Mouse (Mus musculus) kidney, adult 2 months (tissue): ENCODE results near the gene Ptprs. TPM values are rescaled to one million over a fixed set of nuclear protein-coding genes. Genes with fewer than 3 reads are reported as not detected.

Experiments used
- DNase-seq: peaks from one replicate; pipeline ENCODE4 v3.0.0; 2021
- H3K27ac ChIP-seq: fragments of 200-500 bp; 2 replicates; pipeline ENCODE4 v1.5.1; 2012; ENCODE audit warnings: low read depth, low read length, control low read depth, inconsistent platforms; ENCODE audit not compliant: insufficient read depth
- H3K27me3 ChIP-seq: fragments of 200-500 bp; replicated peaks from 2 replicates; pipeline ENCODE4 v1.6.1; 2012; ENCODE audit warnings: mild to moderate bottlenecking, moderate library complexity, low read length, inconsistent platforms; ENCODE audit not compliant: control insufficient read depth, insufficient read depth
- H3K36me3 ChIP-seq: fragments of 200-500 bp; 2 replicates; pipeline ENCODE4 v1.6.1; 2012; ENCODE audit warnings: mild to moderate bottlenecking, moderate library complexity, low read length, inconsistent platforms; ENCODE audit not compliant: control insufficient read depth, insufficient read depth
- H3K4me1 ChIP-seq: fragments of 200-500 bp; 2 replicates; pipeline ENCODE4 v1.6.1; 2011; ENCODE audit warnings: low read length; ENCODE audit not compliant: control insufficient read depth, insufficient read depth
- H3K4me3 ChIP-seq: fragments of 200-500 bp; 2 replicates; pipeline ENCODE4 v1.5.1; 2011; ENCODE audit warnings: mild to moderate bottlenecking, low read depth, low read length, control low read depth; ENCODE audit not compliant: insufficient read depth
- CTCF ChIP-seq: fragments of 200-500 bp; conservative IDR thresholded peaks from 2 replicates; pipeline ENCODE4 v1.5.1; 2011; ENCODE audit warnings: low read depth, mild to moderate bottlenecking, control low read depth, low read length, moderate library complexity, mixed read lengths; ENCODE audit not compliant: insufficient read depth, insufficient read length
- POLR2A ChIP-seq: fragments of 200-500 bp; IDR thresholded peaks from one replicate; pipeline ENCODE4 v1.6.1; 2011; ENCODE audit warnings: low read depth, low read length, control low read depth
- WGBS: fragments of 180-500 bp; shearing (Covaris S2); methylation state at CpG from one replicate; pipeline ENCODE4 v1.1.7; 2018; 5-methylcytosine and 5-hydroxymethylcytosine counted together
- polyA plus RNA-seq: library from polyadenylated mRNA; depleted of rRNA; stranded (reverse); fragments of >200 nt; gene quantifications from 2 replicates; pipeline ENCODE4 v1.2.3, GENCODE M21; 2012

Gene Ptprs
- polyA plus RNA-seq, 1 experiment: 38.8 TPM

DNA sequence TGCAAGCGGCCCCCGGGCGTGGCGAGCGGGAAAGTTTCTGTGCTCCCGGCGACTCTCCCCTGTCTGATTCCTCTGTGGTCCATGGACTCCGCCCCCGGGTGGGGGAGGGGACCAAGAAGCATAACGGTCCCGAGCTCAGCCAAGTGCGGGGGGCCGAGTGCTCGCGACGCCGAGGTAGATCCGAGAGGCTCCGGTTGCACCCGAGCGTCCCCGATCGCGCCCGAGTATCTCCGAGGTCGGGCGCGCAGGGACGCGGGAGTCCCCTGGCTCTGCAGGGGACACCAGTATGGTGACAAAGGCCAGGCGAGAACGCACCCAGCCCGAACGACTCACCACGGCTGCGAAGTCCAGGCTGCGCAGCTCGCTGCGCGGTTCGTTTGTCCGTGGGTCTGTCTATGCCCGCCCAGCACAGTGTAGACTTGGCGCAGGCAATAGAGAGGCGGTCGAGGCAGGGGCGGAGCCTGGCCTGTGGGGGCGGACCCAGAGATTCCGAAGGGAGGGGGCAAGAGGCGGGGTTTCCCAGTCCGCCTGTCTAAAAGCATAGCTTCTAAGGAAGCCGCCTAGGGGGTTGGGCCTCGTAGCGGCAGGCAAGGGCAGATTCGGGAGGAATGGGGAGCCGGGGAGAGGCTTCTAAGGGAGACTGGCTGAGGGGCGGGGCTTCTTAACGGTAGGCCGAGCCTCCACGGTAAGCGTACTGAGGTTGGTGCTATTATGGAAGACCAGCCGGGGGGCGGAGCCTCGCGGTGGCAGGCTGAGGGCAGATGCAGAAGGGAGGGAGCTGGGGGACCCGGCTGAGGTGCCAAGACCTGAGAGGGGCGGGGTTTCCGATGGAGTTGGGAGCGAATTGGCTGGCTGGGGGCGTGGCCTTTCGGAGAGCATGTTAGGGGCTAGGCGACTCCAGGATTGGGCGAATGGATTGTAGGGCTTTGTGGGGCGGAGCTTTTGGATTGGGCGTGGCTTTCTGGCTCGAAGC, 14.2 kb downstream of the Ptprs start:
- Histone ChIP-seq H3K4me3 (peak overlapping the region; percentile 95), H3K27me3 (no peaks in the 10 kb centered on the region), H3K36me3 (no peaks in the 10 kb centered on the region), H3K27ac (peak overlapping the region; percentile 90), H3K4me1 (no peaks in the 10 kb centered on the region)
- TF ChIP-seq CTCF: no peak
- no peak for TF ChIP-seq POLR2A
- DNase-seq: peak; percentile 99
- under 1% methylated on average over 76 of the region's 77 CpGs for WGBS

DNA sequence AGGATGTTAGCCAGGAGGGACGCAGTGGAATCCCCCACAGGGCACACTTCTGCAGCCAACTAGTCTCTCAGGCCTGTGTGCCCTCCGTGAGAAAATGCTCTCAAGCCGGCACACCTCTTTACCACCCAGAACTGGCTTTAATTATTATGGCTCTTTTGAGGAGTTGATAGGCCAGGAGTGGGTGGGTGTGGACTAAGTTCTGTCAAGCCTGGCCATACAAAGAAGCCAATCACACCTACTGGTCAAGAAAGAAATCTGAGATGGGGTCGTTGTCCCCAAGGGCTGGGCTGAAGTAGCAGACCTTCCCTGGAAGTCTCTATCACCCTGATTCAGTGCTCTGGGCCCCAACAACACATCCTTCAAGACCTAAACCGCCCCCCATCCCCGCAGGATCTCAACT, 15.4 kb downstream of the Ptprs start:
- DNase-seq: no peak
- 37% methylated on average over 6 of the region's 6 CpGs for WGBS

GRCm38 (mm10) chr17:56457442-56457841, 18.8 kb downstream of the Ptprs start:
- no peaks in the 10 kb centered on the region for H3K4me1 ChIP-seq
- TF ChIP-seq CTCF (peak; percentile 18; the same call in 1 of the 2 replicates), POLR2A (no peak)
- no peak overlapping the region for H3K27ac ChIP-seq
- H3K27me3 ChIP-seq: no peaks in the 10 kb centered on the region
- WGBS: 95% methylated on average over 1 of the region's 1 CpGs
- H3K36me3 ChIP-seq: no peaks in the 10 kb centered on the region
- no peak overlapping the region for H3K4me3 ChIP-seq
- DNase-seq: no peak

More for the DNA sequence above, 15.4 kb downstream of the Ptprs start:
- Histone ChIP-seq H3K27ac (no peak overlapping the region), H3K36me3 (no peaks in the 10 kb centered on the region), H3K27me3 (no peaks in the 10 kb centered on the region), H3K4me1 (no peaks in the 10 kb centered on the region), H3K4me3 (peak overlapping the region; percentile 95; the same call in 1 of the 2 replicates)
- TF ChIP-seq POLR2A (no peak), CTCF (no peak)

DNA sequence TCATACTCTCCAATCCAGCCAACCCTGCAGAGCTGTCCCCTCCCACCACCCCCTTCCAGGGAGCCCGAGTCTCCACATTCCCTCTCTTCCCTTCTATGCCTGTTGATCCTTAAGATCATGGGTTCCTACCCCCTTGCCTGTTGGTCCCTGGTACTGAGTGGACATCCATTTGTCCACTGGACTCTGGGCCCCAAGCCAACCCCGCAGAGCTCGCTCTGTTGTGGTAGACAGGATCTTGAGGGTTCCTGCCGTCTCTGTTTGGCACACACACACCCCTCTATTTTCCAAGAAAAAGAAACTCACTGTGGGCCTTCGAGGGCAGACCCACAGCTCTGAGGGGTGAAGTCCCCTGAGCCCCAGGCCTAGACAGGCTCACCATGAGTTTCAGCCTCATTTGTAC, 19.9 kb downstream of the Ptprs start:
- Histone ChIP-seq H3K4me1 (no peaks in the 10 kb centered on the region), H3K27ac (no peak overlapping the region), H3K4me3 (no peak overlapping the region), H3K36me3 (no peaks in the 10 kb centered on the region), H3K27me3 (no peaks in the 10 kb centered on the region)
- WGBS: 76% methylated on average over 5 of the region's 5 CpGs
- TF ChIP-seq CTCF (no peak), POLR2A (no peak)
- DNase-seq: no peak

GRCm38 (mm10) chr17:56453689-56454088, 22.6 kb downstream of the Ptprs start:
- Histone ChIP-seq H3K27me3 (no peaks in the 10 kb centered on the region), H3K36me3 (no peaks in the 10 kb centered on the region), H3K27ac (no peak overlapping the region), H3K4me3 (no peak overlapping the region), H3K4me1 (no peaks in the 10 kb centered on the region)
- no peak for TF ChIP-seq POLR2A
- TF ChIP-seq CTCF: no peak
- WGBS: 89% methylated on average over 4 of the region's 4 CpGs
- no peak for DNase-seq

GRCm38 (mm10) chr17:56453251-56453650, 23.0 kb downstream of the Ptprs start:
- H3K27ac ChIP-seq: no peak overlapping the region
- TF ChIP-seq CTCF (no peak), POLR2A (no peak)
- H3K4me3 ChIP-seq: no peak overlapping the region
- no peaks in the 10 kb centered on the region for H3K36me3 ChIP-seq
- H3K4me1 ChIP-seq: no peaks in the 10 kb centered on the region
- H3K27me3 ChIP-seq: no peaks in the 10 kb centered on the region
- 87% methylated on average over 4 of the region's 4 CpGs for WGBS
- DNase-seq: no peak

GRCm38 (mm10) chr17:56447716-56448115, 28.6 kb downstream of the Ptprs start:
- H3K4me1 ChIP-seq: no peaks in the 10 kb centered on the region
- DNase-seq: no peak
- H3K4me3 ChIP-seq: no peak overlapping the region
- 89% methylated on average over 2 of the region's 2 CpGs for WGBS
- no peaks in the 10 kb centered on the region for H3K27me3 ChIP-seq
- no peak for TF ChIP-seq CTCF
- TF ChIP-seq POLR2A: no peak
- H3K36me3 ChIP-seq: no peaks in the 10 kb centered on the region
- no peak overlapping the region for H3K27ac ChIP-seq
